Mouse (Mus musculus): Measurements from ENCODE around the gene Poln.
A peak's percentile ranks its signal among the peaks of the same experiment; 100 is the strongest.

The Poln gene

GRCm38 (mm10) chr5:34168950-34169891, at the start of gene Poln, which contains the start of gene Haus3:
Poln (minus strand) TSS chr5:34169448.
Haus3 (minus strand) TSS chr5:34169527.
- DNase-seq, result peak; percentile 93 to 95

GRCm38 (mm10) chr5:34218672-34219071, 49.4 kb upstream of the Poln start:
- DNase-seq, result no peak

- DNase-seq, result no peak
These were observed 48.5 kb upstream of the Poln start for GRCm38 (mm10) chr5:34217756-34218155.

GRCm38 (mm10) chr5:34216025-34216424, 46.8 kb upstream of the Poln start:
- no peak for DNase-seq

GRCm38 (mm10) chr5:34213659-34214058, 44.4 kb upstream of the Poln start:
- no peak for DNase-seq

GRCm38 (mm10) chr5:34210279-34210678, 41.0 kb upstream of the Poln start:
- DNase-seq, result peak; percentile 85 to 88

GRCm38 (mm10) chr5:34207503-34207902, 38.3 kb upstream of the Poln start:
- DNase-seq, result no peak

GRCm38 (mm10) chr5:34205788-34206187, 36.5 kb upstream of the Poln start:
- DNase-seq, result no peak

- DNase-seq, result no peak
These were observed 35.7 kb upstream of the Poln start for GRCm38 (mm10) chr5:34204911-34205310.

GRCm38 (mm10) chr5:34202006-34202405, 32.8 kb upstream of the Poln start:
- DNase-seq, result no peak

GRCm38 (mm10) chr5:34201396-34201795, 32.1 kb upstream of the Poln start:
- peak; percentile 14 to 15 for DNase-seq

- DNase-seq, result no peak
These were observed 29.4 kb upstream of the Poln start for GRCm38 (mm10) chr5:34198615-34199014.

GRCm38 (mm10) chr5:34197243-34197642, 28.0 kb upstream of the Poln start:
- no peak for DNase-seq

GRCm38 (mm10) chr5:34196423-34196822, 27.2 kb upstream of the Poln start:
- peak; percentile 59 to 63 for DNase-seq

GRCm38 (mm10) chr5:34195786-34196185, 26.5 kb upstream of the Poln start:
- DNase-seq, result no peak

GRCm38 (mm10) chr5:34194975-34195662, 25.9 kb upstream of the Poln start:
- no peak for DNase-seq

GRCm38 (mm10) chr5:34194426-34194825, 25.2 kb upstream of the Poln start:
- no peak for DNase-seq

- DNase-seq, result peak; percentile 60 to 62
These were observed 22.6 kb upstream of the Poln start for GRCm38 (mm10) chr5:34191843-34192242.

- no peak for DNase-seq
These were observed 21.8 kb upstream of the Poln start for GRCm38 (mm10) chr5:34191021-34191420.

GRCm38 (mm10) chr5:34189521-34189920, 20.3 kb upstream of the Poln start:
- peak in 1 of 2 experiments; percentile 12 for DNase-seq

GRCm38 (mm10) chr5:34188856-34189255, 19.6 kb upstream of the Poln start:
- DNase-seq, result peak; percentile 51 to 55

GRCm38 (mm10) chr5:34187601-34188316, 18.5 kb upstream of the Poln start, which contains the start of gene Mxd4:
Mxd4 (minus strand) TSS chr5:34187720.
- DNase-seq, result peak; percentile 92 to 94

- peak; percentile 39 to 49 for DNase-seq
These were observed 17.7 kb upstream of the Poln start for GRCm38 (mm10) chr5:34186961-34187391.

Measured in B cell, adult 2 months (primary cell).